Mouse (Mus musculus) cerebral cortex, adult 2 months (tissue): ENCODE data around the gene Arhgef6.

ENCODE experiments used
- WGBS: fragments of 180-500 bp; shearing (Covaris S2); methylation state at CpG from one replicate; pipeline ENCODE4 v1.1.7; 2018; 5-methylcytosine and 5-hydroxymethylcytosine counted together

The Arhgef6 gene

GRCm38 (mm10) chrX:57298946-57299345 lies 39.6 kb downstream of the Arhgef6 start:
- WGBS: 60% methylated on average over 7 of the region's 7 CpGs

GRCm38 (mm10) chrX:57288458-57288857 lies 50.1 kb downstream of the Arhgef6 start:
- 75% methylated on average over 3 of the region's 3 CpGs for WGBS

- WGBS: 53% methylated on average over 9 of the region's 9 CpGs
Measured at GRCm38 (mm10) chrX:57286281-57286680, 52.2 kb downstream of the Arhgef6 start.

DNA sequence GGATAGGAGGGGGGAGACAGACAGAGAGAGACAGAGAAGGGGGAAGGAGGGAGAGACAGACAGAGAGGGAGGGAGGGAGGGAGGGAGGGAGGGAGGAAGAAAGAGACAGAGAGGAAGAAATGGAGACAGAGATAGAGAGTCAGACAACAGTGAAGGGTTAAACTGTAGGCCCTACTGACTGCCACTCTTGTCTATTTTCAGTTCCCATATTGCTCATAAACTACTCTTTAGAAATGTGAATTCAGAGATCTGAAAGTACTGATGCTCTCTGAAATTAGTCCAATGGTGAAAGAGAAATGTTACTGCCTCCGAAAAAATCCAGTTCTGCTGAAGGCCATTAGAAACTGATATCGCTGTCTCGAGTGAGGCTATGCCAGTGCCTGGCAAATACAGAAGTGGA lies 56.3 kb downstream of the Arhgef6 start:
- 96% methylated on average over 3 of the region's 3 CpGs for WGBS

DNA sequence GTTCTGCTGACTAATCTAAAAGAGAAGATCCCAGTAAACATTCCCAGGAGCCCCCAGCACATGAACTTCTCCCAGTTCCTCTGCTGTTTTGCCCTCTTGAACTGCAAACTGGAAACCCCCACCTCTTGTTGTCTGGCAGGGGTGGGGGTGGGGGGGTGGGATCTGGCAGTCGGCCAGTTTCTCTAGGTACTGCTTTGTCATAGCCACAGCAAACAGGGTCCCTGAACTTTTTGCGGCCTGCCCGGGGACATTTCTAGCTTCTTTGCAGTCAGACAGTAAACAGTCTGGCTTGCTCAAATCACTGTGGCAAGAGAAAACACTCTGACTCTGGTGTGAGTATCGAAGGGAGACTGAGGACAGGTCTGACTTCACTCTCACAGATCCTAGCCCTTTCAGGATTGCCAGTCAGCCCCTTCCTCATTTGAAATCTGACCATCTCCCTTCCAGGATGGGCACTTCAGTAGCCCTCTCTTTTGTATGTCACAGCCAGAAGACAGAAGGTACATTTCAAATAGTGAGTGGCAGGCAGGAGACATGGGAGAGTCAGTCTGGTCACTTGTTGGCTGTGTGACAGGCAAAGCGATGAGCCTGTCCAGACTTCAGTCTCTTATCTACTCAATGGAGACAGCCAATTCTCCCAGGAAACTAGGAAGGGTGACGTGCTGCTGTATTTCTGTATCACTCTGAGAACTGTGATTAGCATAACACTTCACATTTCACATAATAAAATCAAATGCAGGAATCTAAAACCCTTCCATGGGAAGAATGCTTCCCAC lies 60.8 kb downstream of the Arhgef6 start:
- 45% methylated on average over 6 of the region's 6 CpGs for WGBS

- WGBS: 89% methylated on average over 4 of the region's 4 CpGs
Measured at GRCm38 (mm10) chrX:57263515-57263914, 75.0 kb downstream of the Arhgef6 start.

DNA sequence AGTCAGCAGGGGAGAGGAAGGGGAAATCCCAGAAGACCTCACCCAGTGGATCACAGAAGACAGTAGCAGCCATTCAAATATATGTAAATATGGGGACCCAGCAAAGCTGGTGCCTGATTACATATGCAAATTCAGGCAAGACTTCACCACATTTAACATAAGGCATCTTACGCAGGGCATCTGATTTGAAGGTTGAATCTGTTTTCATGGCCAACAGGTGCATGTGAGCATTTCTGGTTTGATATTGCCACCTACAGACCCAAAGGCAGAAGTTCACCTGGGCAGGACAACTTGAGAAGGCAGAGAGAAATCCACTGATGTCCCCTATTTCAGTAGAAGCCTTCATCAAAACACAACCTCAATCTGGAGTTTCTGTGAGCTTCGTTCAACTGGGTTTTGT lies 77.8 kb downstream of the Arhgef6 start:
- WGBS: 32% methylated on average over 2 of the region's 2 CpGs

GRCm38 (mm10) chrX:57253329-57254055 lies 85.0 kb downstream of the Arhgef6 start:
- 65% methylated on average over 7 of the region's 7 CpGs for WGBS

GRCm38 (mm10) chrX:57238572-57238971 lies 100.0 kb downstream of the Arhgef6 start:
- 81% methylated on average over 3 of the region's 3 CpGs for WGBS

DNA sequence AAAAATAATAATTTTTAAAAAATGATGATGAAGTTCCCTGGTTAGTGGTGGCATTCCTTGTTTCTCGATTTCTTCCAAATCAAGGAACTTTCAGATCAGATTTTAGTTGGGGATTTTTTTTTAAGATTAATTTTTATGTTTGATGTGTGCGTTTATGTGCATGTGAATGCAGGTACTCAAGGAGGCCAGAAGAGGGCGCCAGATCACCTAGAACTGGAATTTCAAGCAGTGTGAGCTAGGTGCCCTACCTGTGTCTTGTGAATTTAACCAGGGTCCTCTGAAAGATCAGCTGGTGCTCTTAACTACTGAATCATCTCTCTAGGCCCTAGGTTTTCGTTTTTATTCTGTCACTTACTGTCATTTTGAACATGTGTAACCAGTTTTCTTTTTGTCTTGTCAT lies 102.5 kb downstream of the Arhgef6 start:
- WGBS: 75% methylated on average over 4 of the region's 4 CpGs

DNA sequence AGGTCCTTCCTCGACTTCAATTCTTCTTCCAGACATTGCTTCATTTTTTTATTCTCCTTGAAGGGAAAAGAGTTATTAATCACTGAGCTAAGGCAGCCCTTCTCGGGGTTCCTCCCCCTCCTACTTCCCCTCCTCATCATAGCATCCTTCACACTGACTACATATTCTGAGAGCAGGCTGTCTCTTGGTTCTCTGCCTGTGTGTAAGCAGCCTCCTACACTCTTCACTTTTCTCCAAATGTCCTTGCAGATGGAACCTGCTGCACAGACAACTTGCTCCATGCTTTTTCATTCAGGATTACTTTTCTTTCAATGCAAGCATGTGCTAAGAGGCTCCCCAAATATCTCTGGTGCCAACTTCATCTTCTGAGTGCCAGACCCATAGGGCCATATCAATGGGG lies 104.9 kb downstream of the Arhgef6 start:
- 42% methylated on average over 2 of the region's 2 CpGs for WGBS

DNA sequence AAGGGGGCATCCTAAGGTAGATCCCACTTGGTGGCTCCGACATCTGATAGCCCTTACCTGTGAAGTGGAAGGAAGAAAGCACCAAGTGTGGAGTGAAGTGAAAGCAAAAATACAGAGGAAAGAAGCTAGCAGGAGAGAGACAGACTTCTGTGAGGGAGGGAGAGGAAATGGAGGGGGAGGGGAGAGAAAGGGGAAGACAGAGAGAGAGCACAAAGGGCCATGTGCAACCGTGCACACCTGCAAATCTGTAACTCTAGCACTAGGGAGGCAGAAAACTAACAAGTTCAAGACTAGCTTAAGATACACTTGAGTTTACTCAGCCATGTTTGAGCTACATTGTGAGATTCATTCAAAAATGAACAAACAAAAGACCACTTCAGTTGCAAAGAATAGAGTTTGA lies 110.4 kb downstream of the Arhgef6 start:
- 79% methylated on average over 2 of the region's 2 CpGs for WGBS

GRCm38 (mm10) chrX:57223301-57223700 lies 115.2 kb downstream of the Arhgef6 start:
- 29% methylated on average over 10 of the region's 10 CpGs for WGBS

DNA sequence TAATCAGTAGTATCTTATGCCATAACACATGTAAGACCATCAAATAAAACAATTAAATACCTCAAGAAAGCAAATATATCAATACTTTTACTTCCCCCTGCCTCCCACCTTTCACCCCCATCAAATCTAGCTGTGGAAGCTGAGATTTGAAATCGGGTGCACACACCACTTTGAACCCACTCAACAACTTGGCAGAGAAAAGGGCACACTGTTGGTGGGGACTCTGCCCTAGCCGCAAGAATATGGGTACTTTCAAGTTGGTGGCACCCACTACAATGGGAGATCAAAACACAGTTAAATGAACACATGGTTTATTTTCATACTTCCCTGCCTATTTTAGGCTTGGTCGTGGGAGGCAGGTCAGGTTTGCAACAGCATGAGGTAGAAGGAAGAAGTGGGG lies 116.6 kb downstream of the Arhgef6 start:
- 77% methylated on average over 3 of the region's 3 CpGs for WGBS

- WGBS: 90% methylated on average over 5 of the region's 5 CpGs
Measured at GRCm38 (mm10) chrX:57219563-57219962, 119.0 kb downstream of the Arhgef6 start.

- 82% methylated on average over 5 of the region's 5 CpGs for WGBS
Measured at GRCm38 (mm10) chrX:57216271-57216670, 122.3 kb downstream of the Arhgef6 start.

DNA sequence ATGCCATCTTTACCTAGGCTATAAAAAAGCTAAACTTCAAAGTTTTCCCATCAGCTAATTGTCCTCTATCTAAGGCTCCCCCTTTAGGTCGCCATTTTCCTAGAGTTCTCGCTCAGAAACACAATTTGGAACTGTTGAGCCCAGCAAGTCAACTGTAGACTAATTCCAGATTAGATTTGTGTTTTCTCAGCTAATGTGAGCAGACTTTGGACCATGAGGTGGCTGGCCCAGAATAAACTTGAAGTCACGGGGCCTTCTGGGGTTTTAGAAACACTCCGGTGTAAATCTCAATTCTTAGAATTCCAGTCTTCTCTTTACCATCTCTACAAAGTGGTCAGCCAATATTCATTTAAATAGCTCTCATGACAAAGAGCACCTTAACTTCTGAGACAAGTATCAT lies 123.0 kb downstream of the Arhgef6 start:
- 96% methylated on average over 4 of the region's 4 CpGs for WGBS

DNA sequence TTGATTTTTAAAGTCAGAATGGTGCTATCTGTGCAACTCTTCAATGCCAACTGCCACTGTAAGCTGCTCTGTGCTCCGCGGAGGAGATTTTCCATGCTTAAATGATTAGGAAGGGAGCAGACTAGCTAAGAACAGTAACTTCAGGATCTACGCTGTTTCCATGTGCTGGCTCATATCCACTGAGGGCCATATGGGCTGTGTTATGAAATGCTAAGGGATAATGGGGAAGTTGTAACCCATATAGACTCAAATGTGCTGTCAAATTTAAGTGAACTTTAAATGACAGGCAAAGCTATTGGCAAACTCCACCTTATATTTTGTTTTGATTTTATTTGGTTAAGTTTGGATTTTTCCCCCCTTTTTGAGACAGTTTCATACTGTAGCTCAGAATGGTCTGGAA lies 125.7 kb downstream of the Arhgef6 start:
- WGBS: 69% methylated on average over 3 of the region's 3 CpGs

DNA sequence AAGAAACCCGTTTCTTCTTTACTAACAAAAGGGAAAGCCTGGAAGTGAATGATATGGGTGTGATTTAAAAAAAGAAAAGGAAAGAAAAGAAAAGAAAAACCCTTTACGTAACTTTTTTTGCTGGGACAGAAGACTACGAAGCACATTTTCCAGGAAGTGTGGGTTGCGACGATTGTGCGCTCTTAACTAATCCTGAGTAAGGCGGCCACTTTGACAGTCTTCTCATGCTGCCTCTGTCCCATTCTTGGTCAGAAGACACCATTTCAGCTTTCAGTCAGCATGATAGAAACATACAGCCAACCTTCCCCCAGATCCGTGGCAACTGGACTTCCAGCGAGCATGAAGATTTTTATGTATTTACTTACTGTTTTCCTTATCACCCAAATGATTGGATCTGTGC lies 126.7 kb downstream of the Arhgef6 start, which contains the start of gene Cd40lg:
TSS of gene Cd40lg (plus strand) at position 268 of the 400 bp plus-strand sequence.
- 93% methylated on average over 9 of the region's 9 CpGs for WGBS

- 89% methylated on average over 1 of the region's 1 CpGs for WGBS
Measured at GRCm38 (mm10) chrX:57210591-57210990, 127.9 kb downstream of the Arhgef6 start.

- 70% methylated on average over 2 of the region's 2 CpGs for WGBS
Measured at GRCm38 (mm10) chrX:57200397-57200796, 138.1 kb downstream of the Arhgef6 start.

GRCm38 (mm10) chrX:57198036-57198435 lies 140.5 kb downstream of the Arhgef6 start:
- 54% methylated on average over 2 of the region's 2 CpGs for WGBS

DNA sequence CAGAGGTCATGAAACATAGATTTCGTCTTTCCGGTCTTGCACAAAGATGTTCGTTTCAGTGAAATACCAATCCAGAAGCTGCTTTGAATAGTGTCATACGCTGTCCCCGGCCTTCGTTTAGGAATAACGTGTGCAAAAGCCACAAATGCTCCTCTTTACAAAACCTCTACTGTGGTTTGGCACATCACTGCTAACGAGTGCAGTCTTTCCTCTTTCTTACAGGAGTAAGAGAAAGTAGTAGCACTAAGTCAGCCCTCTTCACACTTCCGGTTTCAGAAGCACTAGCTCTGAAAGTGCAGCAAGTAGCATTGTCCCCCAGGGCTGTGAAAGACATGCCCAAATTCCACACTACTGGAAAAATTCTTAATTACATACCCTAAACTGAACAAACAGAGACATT lies 142.2 kb downstream of the Arhgef6 start:
- 78% methylated on average over 9 of the region's 9 CpGs for WGBS
